Mouse (Mus musculus) midbrain, embryonic 11.5 days (tissue): ENCODE results near the gene Fabp1. TPM values are rescaled to one million over a fixed set of nuclear protein-coding genes. Genes with fewer than 3 reads are reported as not detected.

ENCODE experiments used
- ATAC-seq: fragments of 200-750 bp; cut with Nextera tagmentation; 2 replicates; pipeline ENCODE4 v1.8.0; 2017; ENCODE audit warnings: moderate TSS enrichment, moderate library complexity; ENCODE audit not compliant: low FRiP score
- DNase-seq: peaks from one replicate; pipeline ENCODE4 v3.0.0; 2015; ENCODE audit warnings: low spot score; ENCODE audit errors: missing footprints
- H3K27ac ChIP-seq: fragments of 300-500 bp; sonication (generic); 2 replicates; pipeline ENCODE4 v1.5.1; 2014; ENCODE audit warnings: low read depth, low read length
- H3K27me3 ChIP-seq: fragments of 300-500 bp; sonication (generic); 2 replicates; pipeline ENCODE4 v1.6.1; 2014; ENCODE audit warnings: mild to moderate bottlenecking, low read length, moderate library complexity, mixed read lengths; ENCODE audit not compliant: control insufficient read depth, insufficient read depth
- H3K36me3 ChIP-seq: fragments of 300-500 bp; sonication (generic); 2 replicates; pipeline ENCODE4 v1.6.1; 2014; ENCODE audit warnings: mild to moderate bottlenecking, low read length, moderate library complexity, mixed read lengths; ENCODE audit not compliant: control insufficient read depth, insufficient read depth
- H3K4me1 ChIP-seq: fragments of 300-500 bp; sonication (generic); 2 replicates; pipeline ENCODE4 v1.6.1; 2014; ENCODE audit warnings: low read length; ENCODE audit not compliant: control insufficient read depth, insufficient read depth
- H3K4me2 ChIP-seq: fragments of 300-500 bp; sonication (generic); 2 replicates; pipeline ENCODE4 v1.6.1; 2014; ENCODE audit warnings: mild to moderate bottlenecking, moderate library complexity
- H3K4me3 ChIP-seq: fragments of 300-500 bp; sonication (generic); 2 replicates; pipeline ENCODE4 v1.5.1; 2014; ENCODE audit warnings: low read depth, low read length
- H3K9ac ChIP-seq: fragments of 300-500 bp; sonication (generic); 2 replicates; pipeline ENCODE4 v1.6.1; 2014; ENCODE audit warnings: low read length
- H3K9me3 ChIP-seq: fragments of 300-500 bp; sonication (generic); 2 replicates; pipeline ENCODE4 v1.6.1; 2016; ENCODE audit warnings: low read length; ENCODE audit not compliant: control insufficient read depth
- WGBS: fragments of 180-500 bp; shearing (Covaris S2); extraction: QIAGEN DNeasy Blood & Tissue Kit; methylation state at CpG from one replicate; pipeline ENCODE4 v1.1.7; 2014; 5-methylcytosine and 5-hydroxymethylcytosine counted together
- polyA plus RNA-seq: library from polyadenylated mRNA; unstranded; fragments of >200 nt; fragmentation: Nextera tagmentation; extraction: Ambion mirVana; gene quantifications from 2 replicates; pipeline ENCODE4 v1.2.1, GENCODE M21; 2014

The Fabp1 gene
- polyA plus RNA-seq, 1 experiment from 2014 or later = not detected

GRCm38 (mm10) chr6:71235121-71235520 lies 35.5 kb downstream of the Fabp1 start:
- H3K4me1 ChIP-seq = no peaks in the 10 kb centered on the region
- H3K4me2 ChIP-seq = no peak overlapping the region
- 88% methylated on average over 13 of the region's 13 CpGs for WGBS
- no peak overlapping the region for H3K4me3 ChIP-seq
- H3K27ac ChIP-seq = no peak overlapping the region
- H3K9me3 ChIP-seq = no peaks in the 10 kb centered on the region
- DNase-seq (no peak), ATAC-seq (no peak)
- H3K27me3 ChIP-seq = no peaks in the 10 kb centered on the region
- no peak overlapping the region for H3K9ac ChIP-seq
- no peaks in the 10 kb centered on the region for H3K36me3 ChIP-seq

- Histone ChIP-seq H3K4me3 (no peak overlapping the region), H3K4me1 (no peaks in the 10 kb centered on the region), H3K27ac (no peak overlapping the region), H3K9ac (no peak overlapping the region), H3K4me2 (no peak overlapping the region), H3K9me3 (no peaks in the 10 kb centered on the region), H3K27me3 (no peaks in the 10 kb centered on the region), H3K36me3 (no peaks in the 10 kb centered on the region)
- 86% methylated on average over 3 of the region's 3 CpGs for WGBS
- no peak for DNase-seq
- no peak for ATAC-seq
Observed at GRCm38 (mm10) chr6:71235944-71236343, 36.3 kb downstream of the Fabp1 start.

GRCm38 (mm10) chr6:71236506-71236905 lies 36.9 kb downstream of the Fabp1 start:
- no peak overlapping the region for H3K27ac ChIP-seq
- H3K36me3 ChIP-seq = no peaks in the 10 kb centered on the region
- no peak overlapping the region for H3K4me3 ChIP-seq
- no peak overlapping the region for H3K4me2 ChIP-seq
- ATAC-seq = no peak
- no peaks in the 10 kb centered on the region for H3K27me3 ChIP-seq
- H3K9ac ChIP-seq = no peak overlapping the region
- no peaks in the 10 kb centered on the region for H3K4me1 ChIP-seq
- no peaks in the 10 kb centered on the region for H3K9me3 ChIP-seq
- DNase-seq = no peak
- 76% methylated on average over 6 of the region's 6 CpGs for WGBS

- no peak overlapping the region for H3K9ac ChIP-seq
- ATAC-seq = no peak
- no peaks in the 10 kb centered on the region for H3K36me3 ChIP-seq
- 89% methylated on average over 6 of the region's 6 CpGs for WGBS
- no peaks in the 10 kb centered on the region for H3K27me3 ChIP-seq
- H3K4me1 ChIP-seq = no peaks in the 10 kb centered on the region
- H3K27ac ChIP-seq = no peak overlapping the region
- no peaks in the 10 kb centered on the region for H3K9me3 ChIP-seq
- no peak overlapping the region for H3K4me2 ChIP-seq
- no peak for DNase-seq
- H3K4me3 ChIP-seq = no peak overlapping the region
Observed at GRCm38 (mm10) chr6:71237031-71237431, 37.4 kb downstream of the Fabp1 start.

- ATAC-seq = no peak
- Histone ChIP-seq H3K27ac (no peak overlapping the region), H3K4me2 (no peak overlapping the region), H3K36me3 (no peaks in the 10 kb centered on the region), H3K4me1 (no peaks in the 10 kb centered on the region), H3K9me3 (no peaks in the 10 kb centered on the region), H3K9ac (no peak overlapping the region), H3K4me3 (no peak overlapping the region), H3K27me3 (no peaks in the 10 kb centered on the region)
- no peak for DNase-seq
- 92% methylated on average over 26 of the region's 26 CpGs for WGBS
Observed at GRCm38 (mm10) chr6:71239069-71239750, 39.6 kb downstream of the Fabp1 start.

GRCm38 (mm10) chr6:71240831-71241230 lies 41.2 kb downstream of the Fabp1 start:
- H3K27ac ChIP-seq = no peak overlapping the region
- WGBS = 89% methylated on average over 7 of the region's 7 CpGs
- no peaks in the 10 kb centered on the region for H3K27me3 ChIP-seq
- DNase-seq (no peak), ATAC-seq (no peak)
- no peaks in the 10 kb centered on the region for H3K4me1 ChIP-seq
- H3K9me3 ChIP-seq = no peaks in the 10 kb centered on the region
- no peak overlapping the region for H3K4me2 ChIP-seq
- H3K9ac ChIP-seq = no peak overlapping the region
- H3K4me3 ChIP-seq = no peak overlapping the region
- no peaks in the 10 kb centered on the region for H3K36me3 ChIP-seq

- Histone ChIP-seq H3K27me3 (no peaks in the 10 kb centered on the region), H3K9ac (no peak overlapping the region), H3K4me3 (no peak overlapping the region), H3K27ac (no peak overlapping the region), H3K4me1 (no peaks in the 10 kb centered on the region), H3K9me3 (no peaks in the 10 kb centered on the region), H3K4me2 (no peak overlapping the region), H3K36me3 (no peaks in the 10 kb centered on the region)
- 83% methylated on average over 1 of the region's 1 CpGs for WGBS
- DNase-seq (no peak), ATAC-seq (no peak)
Observed at GRCm38 (mm10) chr6:71242811-71243210, 43.2 kb downstream of the Fabp1 start.

GRCm38 (mm10) chr6:71243258-71243657 lies 43.6 kb downstream of the Fabp1 start:
- Histone ChIP-seq H3K4me2 (no peak overlapping the region), H3K4me3 (no peak overlapping the region), H3K9ac (no peak overlapping the region), H3K9me3 (no peaks in the 10 kb centered on the region), H3K4me1 (no peaks in the 10 kb centered on the region), H3K27me3 (no peaks in the 10 kb centered on the region), H3K36me3 (no peaks in the 10 kb centered on the region), H3K27ac (no peak overlapping the region)
- no peak for ATAC-seq
- WGBS = 86% methylated on average over 3 of the region's 3 CpGs
- DNase-seq = no peak

GRCm38 (mm10) chr6:71248420-71248819 lies 48.8 kb downstream of the Fabp1 start:
- Histone ChIP-seq H3K4me1 (no peaks in the 10 kb centered on the region), H3K9ac (no peak overlapping the region), H3K27me3 (no peaks in the 10 kb centered on the region), H3K4me2 (no peak overlapping the region), H3K4me3 (no peak overlapping the region), H3K9me3 (no peaks in the 10 kb centered on the region), H3K27ac (no peak overlapping the region), H3K36me3 (no peaks in the 10 kb centered on the region)
- 94% methylated on average over 1 of the region's 1 CpGs for WGBS
- peak; percentile 60 for DNase-seq
- ATAC-seq = no peak
